Mouse (Mus musculus): ENCODE measurements at regions not wholly inside any gene's neighbourhood (a gene's known extent, or its start where the extent isn't known, plus 50 kb on each side); places are given as distances from the start of the nearest gene placed in this dataset.

DNA sequence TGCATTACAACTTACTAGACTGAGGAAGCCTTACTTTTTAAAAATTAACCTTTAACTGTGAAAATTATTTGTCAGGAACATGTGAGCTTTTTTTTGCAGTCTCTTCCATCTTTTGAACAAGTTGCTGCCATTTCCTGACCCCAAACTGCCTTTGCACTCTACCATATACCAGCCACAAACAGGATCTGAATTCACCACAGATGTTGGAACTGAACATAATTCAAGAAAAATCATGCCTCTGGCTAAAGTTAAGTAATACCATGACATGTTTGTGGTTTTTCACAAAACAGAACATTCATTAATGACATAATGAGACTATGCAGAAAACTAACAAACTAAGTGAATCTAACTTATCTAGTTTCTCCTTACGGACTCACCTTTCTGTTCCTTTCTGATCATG lies 67.8 kb downstream of the Ch25h start:
- TF ChIP-seq CTCF (IDR thresholded peaks at IDR 0.05; ENCODE audit: low read depth) (no peak), EP300 (optimal IDR thresholded peaks at IDR 0.05) (no peak)
